Mouse (Mus musculus): ENCODE data around the gene Ccna1. TPM values are rescaled to one million over a fixed set of nuclear protein-coding genes. Genes with fewer than 3 reads are reported as not detected.

Ccna1 gene
- total RNA-seq, 2 experiments from 2014 or later, result 1.6 to 1.9 TPM

DNA sequence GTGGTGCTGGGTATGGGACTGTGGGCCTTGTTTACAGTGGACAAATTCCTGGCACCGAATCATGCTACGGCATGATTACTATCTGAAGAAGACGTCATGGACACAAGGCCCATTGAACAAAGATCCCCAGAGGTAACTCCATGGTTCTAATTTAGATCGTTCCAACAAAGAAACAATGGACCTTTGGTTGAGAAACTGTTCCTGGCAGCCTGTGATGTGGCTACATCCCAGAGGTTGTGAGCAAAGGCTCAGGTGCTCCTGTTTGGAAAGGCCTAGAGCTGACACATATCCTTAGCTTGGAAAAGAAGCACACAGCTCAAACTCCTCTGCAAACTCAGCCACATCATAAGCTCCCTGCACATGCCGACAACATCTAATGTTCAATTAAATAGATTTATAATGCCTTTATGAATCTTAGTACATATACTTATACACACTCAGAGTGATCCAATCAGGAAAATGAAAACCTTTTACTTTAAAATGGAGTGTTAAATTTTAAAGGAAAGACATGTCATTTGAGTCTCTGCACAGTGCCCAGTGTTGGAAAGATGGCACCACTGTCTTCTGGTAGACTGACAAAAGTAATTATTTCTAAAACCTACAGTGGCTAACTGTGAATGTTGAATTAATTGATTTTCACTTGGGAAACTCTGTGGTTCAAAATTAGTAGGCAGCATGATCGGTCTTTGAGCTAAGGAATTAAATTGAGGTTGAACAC lies 19.4 kb upstream of the Ccna1 start:
- DNase-seq (ENCODE audit: low spot score in 2 of 2), result no peak
- intact Hi-C loops (cut with DNase I), result no loop called here

DNA sequence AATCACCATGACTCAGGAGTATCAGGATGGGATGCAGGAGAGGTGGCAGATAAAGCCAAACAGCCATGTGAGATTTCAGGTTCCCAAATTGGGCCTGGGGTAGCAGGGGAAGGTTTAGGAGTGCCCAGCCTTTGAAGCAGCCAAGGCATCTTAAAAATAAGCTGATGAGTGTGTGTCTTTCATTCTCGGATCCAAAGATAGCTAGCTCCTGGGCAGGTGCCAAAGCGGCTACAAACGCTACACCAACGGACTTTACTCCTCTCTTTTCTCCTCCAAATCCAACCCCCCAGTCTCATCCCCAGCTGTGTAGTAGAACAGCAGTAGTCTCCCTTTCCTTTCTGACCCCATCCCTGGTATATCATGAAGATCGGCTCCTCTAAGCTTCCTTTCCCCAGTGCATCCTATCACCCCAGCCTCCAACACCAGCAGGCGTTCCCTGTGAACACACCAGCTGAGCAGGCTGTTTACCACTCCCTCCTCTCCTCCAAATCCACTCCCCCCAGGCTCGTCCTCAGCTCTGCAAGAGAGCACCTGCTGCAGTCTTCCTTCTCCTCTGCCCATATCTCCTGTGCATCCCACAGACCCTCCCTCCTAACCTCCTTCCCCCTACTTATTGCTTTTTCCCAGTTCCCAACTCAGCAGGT lies 12.6 kb upstream of the Ccna1 start:
- DNase-seq (ENCODE audit: low spot score in 2 of 2), result peak; percentile 35 to 41
- intact Hi-C loops (cut with DNase I), result no loop called here

DNA sequence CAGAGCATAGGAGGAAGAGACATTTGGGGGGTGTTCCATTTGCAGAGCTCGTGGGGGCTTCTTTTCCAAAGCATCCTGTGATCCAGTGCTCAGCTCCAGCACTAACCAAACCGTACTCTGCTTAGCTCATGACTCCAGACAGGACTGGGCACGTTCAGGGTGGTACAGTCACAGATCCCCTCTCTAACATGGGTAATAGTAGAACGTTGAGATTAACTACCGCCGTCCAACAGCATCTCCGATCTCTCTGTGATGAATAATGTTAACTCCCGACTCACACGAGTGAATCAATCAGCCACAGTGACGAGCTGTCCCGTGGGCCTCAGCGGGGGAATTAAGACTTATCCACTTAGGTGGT lies 11.3 kb upstream of the Ccna1 start:
- no peak for DNase-seq (ENCODE audit: low spot score in 2 of 2)
- intact Hi-C loops (cut with DNase I), result no loop called here

DNA sequence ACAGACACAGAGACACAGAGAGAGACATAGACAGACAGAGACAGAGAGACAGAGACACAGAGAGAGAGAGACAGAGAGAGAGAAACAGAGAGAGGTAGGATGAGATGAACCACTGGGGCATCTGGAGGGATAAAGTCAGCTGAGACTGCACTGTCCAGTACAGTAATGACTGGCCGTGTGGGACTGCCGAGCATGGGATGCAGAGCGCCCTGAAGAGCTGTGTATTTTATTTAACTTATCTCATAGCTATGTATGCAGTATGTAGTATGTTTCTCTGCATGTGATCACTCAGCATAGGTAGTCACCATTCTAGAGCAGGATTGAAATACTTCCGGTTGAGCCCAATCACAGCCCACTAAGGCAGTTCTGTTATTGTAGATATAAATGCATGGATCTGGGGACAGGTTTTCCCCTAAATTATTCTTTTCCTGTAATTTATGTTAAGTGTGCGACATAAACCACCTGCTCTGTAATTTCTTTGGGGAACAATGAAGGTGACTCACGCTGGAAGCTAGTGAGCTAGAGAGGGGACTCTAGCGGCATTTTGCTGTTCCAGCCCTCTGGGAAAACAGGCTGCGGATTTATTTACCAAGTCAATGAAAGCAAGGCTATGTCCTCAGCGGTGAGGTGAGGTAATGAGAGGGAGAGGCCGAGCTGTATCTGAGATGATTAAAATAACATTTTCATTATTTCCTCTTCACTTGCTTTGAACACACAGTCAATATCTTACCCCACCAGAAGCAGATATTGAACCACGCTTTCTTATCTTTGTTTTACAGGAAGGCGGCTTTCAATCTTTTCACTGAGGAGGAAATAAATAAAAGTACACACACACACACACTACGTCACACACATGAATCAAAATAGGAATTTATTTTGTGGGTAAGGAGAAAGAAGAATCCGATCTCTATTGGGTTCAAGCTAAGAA lies 10.7 kb upstream of the Ccna1 start:
- intact Hi-C loops (cut with DNase I), result loop anchor here (2.0 kb wide), 1 partner anchor 253 kb away; no protein-coding TSS in a partner anchor
- DNase-seq (ENCODE audit: low spot score in 2 of 2), result no peak

DNA sequence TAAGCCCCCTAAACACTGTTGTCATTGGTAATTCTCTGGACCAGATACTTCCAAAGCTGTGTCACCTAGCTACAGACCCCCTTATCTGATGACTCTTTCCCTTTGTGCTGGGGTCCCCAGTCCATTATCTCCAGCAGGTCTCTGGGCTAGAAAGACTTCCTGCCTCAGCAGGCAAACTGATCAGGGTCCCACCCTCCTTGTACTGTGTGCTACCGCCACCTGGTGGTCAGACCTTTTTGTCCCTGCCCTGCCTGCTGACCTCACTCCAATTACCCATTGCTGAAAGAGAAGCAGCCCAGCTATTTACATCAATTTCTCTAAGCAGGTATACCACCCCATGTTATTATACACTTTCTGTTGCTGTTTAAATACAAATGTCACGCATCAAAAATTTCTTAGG lies 9.1 kb upstream of the Ccna1 start:
- intact Hi-C loops (cut with DNase I), result loop anchor here (2.0 kb wide), 1 partner anchor 252 kb away; no protein-coding TSS in a partner anchor

DNA sequence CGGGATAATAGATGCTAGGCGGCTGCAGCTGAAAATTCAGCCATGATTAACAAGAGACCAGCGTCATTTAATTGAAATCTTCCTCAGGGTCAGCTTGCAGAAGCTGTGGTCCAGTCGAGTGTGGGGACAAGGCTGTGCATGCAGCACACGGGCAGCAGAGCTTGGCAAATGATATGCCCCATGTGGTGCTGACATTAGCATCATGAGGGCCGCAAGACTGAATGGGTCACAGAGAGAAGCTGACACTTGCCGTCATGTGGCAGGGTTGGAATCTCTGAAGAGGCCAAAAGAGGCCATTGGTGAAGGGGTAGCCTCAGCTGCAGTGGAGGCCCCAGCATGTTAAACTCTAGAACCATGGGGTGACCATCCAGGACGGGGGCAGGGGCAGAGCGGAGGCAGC lies 7.4 kb upstream of the Ccna1 start:
- DNase-seq (ENCODE audit: low spot score in 2 of 2), result no peak
- intact Hi-C loops (cut with DNase I), result no loop called here

More for the DNA sequence above, 9.1 kb upstream of the Ccna1 start:
- DNase-seq (ENCODE audit: low spot score in 2 of 2), result peak; percentile 49 to 80

DNA sequence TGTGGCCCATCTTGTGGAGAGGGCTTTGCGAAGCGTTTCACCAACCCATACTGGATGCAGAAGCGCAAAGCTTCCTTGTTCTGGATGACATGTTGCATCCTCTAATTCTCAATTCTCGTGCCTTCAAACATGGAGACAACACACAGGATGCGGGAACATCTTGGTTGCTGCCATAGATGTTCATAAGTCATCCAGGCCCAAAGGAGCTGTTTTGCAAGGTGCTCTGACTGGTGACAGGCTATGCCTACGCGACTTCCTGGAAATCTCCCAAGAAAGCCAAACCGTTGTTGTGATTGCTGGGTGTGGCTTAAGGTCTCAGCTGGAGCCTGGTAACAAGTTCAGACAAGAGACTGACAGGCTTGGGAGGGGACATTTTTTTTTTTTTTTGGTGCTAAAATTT lies 1.1 kb upstream of the Ccna1 start:
- intact Hi-C loops (cut with DNase I), result no loop called here
- DNase-seq (ENCODE audit: low spot score in 2 of 2), result no peak

DNA sequence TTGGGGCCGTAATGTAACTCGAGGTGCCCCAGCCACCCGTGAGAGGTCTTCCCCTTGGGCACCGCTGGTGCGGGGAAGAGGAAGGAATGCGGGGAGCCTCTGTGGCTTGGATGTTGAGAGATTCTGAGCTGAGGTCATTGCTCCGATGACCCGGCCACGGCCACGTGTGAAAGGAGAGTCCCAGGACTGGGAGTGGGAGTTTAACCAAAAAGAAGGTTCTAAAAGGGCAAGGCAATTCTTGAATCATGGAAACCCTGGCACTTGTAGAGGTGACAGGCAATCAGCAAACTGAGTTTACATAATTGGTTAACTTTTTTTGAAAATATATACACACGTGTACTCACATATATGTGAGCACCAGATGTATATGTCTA lies 433 bp upstream of the Ccna1 start:
- no peak for DNase-seq (ENCODE audit: low spot score in 2 of 2)
- intact Hi-C loops (cut with DNase I), result no loop called here

DNA sequence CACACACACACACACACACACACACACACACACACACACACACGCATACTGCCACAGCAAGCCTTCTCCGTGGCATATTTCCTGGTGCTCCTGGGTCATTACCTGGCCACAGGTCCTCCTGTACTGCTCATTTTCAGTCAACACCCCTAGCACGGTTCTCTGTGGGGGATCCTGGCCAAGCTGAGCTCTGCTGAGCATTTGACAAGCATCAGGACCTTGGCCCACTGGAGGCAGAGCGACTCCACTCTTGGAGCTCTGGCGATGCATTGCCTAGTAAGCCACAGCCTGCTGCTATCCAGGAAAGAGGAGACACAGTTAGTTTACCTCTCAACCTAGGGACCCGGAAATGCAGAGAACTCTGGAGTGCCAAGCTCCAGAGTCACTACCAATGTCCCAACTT lies 1.1 kb downstream of the Ccna1 start:
- DNase-seq (ENCODE audit: low spot score in 2 of 2), result no peak
- intact Hi-C loops (cut with DNase I), result no loop called here

DNA sequence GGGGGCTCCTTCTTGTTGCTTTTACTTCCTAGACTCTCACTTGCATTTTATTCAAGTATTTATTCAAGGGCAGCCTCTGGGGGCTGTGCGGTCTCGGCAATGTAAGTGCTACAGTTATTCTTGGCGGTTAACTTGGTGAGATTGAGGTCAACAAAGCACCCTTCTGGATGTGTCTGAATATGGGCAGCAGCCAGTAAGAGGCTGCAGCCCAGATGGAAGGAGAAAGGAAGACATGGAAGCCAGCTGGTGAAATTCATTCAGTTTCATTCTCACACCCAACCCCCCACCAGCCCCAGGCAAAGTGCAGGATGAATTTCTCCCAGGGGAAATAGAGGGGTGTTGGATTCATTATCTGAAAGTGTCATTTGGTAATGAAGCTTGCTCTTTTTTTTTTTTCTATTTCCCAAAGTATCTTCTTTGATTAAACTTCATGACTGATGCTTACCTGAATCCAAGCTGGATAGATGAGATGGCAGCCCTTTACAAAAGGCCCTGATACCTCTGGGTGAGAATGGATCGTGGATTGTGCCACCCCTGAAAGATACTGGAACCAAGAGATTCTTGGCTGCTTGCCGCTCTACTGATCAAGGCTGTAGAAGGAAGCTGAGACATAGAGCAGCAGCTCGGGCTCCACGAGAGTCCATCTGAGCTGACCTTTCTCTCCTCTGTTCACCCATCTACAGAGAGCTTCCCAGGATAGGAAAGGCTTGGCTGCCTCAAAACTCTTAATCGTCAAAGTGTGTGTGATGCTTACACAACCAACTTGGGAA lies 10.5 kb downstream of the Ccna1 start:
- intact Hi-C loops (cut with DNase I), result no loop called here
- peak; percentile 49 to 54 for DNase-seq (ENCODE audit: low spot score in 2 of 2)

DNA sequence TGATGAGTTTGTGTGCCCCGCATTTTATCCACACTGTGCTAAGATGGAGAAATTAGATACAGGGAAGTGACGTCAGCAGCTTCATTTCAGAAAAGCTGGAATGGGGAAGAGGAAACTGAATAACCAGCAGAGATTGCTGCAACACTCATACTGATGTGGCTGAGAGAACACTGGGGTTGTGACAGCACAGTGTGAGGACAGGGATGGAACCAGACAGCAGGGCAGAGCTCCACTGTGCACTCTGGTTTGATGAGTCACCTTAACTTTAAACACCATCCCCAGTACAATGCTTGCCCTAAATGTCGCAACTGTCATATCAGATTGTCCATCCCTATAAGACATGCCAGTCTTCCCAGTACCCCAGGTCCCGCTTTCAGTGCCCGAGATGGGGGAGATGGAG lies 17.7 kb downstream of the Ccna1 start:
- intact Hi-C loops (cut with DNase I), result no loop called here

DNA sequence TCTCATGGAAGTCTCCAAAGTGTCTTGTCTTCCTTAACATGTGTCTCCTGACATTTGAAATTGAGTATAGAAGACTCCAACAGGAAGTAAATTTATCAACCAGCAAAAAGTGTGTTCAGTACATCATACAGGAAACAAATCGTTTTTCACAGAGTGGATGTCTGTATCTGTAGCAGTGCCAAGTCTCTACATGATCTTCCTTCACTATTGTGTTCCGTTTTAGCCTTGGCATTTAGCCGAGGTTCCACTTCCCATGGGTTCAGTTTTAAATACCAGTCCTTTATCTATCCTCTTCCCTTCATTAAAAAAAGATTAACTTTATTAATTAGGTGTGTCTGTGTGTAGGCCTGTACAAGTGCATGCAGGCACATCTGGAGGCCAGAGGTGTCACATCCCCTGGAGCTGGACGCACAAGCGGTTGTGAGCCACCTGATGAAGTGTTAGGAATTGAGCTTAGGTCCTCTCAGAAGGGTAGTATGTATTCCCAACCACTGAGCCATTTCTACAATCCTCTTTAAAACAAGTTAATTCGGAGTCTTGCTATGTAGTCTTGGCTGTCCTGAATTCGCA lies 27.9 kb downstream of the Ccna1 start:
- no peak for DNase-seq (ENCODE audit: low spot score in 2 of 2)
- intact Hi-C loops (cut with DNase I), result no loop called here

More for the DNA sequence above, 17.7 kb downstream of the Ccna1 start:
- DNase-seq (ENCODE audit: low spot score in 2 of 2), result no peak

DNA sequence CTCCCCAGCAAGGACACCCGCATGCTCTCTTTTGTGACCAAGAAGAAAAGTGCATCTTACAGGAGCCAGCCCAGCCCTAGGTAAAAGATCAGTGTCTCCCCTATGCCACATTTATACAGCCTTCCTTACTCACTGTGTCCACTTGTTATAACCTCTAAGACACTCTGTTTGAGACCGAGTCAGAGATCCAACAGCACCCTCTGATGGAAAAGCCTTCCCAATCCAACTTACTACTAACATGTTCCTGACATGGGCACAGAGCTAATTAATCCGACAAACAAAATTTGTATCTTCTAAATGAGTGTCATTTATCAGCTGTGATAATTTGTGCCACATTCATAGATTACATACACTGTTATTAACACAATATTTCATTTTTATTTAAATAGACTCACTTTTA lies 29.8 kb downstream of the Ccna1 start:
- intact Hi-C loops (cut with DNase I), result no loop called here
- no peak for DNase-seq (ENCODE audit: low spot score in 2 of 2)

DNA sequence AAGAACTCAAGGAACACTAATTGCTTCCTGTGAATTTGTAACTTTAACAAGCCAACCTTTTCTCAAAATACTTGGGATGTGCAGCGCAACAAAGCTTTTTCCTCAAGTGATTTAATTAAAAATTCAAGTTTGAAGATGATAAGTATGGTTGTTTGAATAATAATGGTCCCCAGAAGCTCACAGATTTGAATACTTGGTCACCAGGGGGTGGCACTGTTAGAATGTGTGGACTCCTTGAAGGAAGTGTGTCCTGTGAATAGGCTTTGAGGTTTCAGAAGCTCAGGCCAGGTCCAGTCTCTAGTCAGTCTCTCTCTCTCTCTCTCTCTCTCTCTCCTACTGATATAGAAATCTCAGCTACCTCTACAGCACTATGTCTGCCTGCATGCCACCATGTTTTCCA lies 32.0 kb downstream of the Ccna1 start:
- intact Hi-C loops (cut with DNase I), result no loop called here
- DNase-seq (ENCODE audit: low spot score in 2 of 2), result no peak

DNA sequence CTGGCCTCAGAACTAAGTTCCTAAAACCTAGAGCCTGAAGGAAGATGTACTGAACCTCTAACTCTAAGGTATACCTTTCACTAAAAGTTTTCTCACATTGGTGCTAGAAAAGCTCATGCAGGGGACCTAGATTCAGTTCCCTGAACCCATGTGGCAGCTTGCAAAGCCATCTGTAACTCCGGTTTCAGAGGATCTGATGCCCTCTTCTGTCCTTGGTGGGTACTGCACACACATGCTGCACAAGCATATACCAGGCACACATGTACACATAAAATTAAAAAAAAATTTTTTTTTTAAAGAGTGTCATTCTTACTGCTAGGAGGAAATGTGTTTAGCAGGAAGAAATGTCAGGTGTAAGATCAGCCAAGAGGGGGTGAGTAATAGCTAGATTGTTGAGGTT lies 33.1 kb downstream of the Ccna1 start:
- no peak for DNase-seq (ENCODE audit: low spot score in 2 of 2)
- intact Hi-C loops (cut with DNase I), result no loop called here

DNA sequence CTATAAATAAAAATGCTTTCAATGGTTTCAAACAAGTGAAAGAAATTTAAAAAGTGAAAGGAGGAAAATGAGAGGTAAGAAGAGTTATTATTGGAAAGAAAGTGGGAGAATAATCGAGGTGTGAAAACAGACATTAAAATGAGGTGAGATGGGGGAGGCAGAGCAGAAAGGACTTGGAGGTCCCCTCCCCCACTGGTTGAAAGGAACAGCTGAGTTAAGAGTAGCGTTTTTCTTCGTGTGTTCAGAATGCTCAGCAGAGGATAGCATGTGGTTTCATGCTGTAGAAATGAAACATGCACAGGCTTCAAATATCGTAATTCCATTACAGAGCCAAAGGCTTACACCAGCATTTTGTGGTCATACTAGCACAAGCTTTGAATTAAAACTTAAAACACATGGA lies 42.8 kb downstream of the Ccna1 start:
- DNase-seq (ENCODE audit: low spot score in 2 of 2), result peak; percentile 47 to 64

DNA sequence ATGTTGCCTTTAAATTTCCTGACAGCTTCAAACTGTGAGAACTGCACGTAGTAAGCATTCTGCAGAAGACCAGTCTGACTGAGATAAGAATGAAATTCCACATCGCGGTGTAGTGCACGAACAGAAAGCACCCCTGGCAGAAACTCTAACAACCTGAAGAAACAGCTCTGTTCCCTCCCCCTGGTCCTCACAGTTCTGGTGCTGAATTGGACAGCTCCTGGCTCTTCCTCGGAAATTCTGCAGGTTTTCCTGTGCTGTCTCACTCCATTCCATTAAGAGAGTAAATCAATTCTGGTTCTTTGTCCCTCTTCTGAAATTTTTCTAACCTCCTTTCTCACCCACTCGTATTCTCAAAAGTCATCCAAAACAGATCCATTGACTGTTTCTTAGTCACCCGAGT lies 43.6 kb downstream of the Ccna1 start:
- no peak for DNase-seq (ENCODE audit: low spot score in 2 of 2)
- intact Hi-C loops (cut with DNase I), result no loop called here

More for the DNA sequence above, 42.8 kb downstream of the Ccna1 start:
- intact Hi-C loops (cut with DNase I), result no loop called here

DNA sequence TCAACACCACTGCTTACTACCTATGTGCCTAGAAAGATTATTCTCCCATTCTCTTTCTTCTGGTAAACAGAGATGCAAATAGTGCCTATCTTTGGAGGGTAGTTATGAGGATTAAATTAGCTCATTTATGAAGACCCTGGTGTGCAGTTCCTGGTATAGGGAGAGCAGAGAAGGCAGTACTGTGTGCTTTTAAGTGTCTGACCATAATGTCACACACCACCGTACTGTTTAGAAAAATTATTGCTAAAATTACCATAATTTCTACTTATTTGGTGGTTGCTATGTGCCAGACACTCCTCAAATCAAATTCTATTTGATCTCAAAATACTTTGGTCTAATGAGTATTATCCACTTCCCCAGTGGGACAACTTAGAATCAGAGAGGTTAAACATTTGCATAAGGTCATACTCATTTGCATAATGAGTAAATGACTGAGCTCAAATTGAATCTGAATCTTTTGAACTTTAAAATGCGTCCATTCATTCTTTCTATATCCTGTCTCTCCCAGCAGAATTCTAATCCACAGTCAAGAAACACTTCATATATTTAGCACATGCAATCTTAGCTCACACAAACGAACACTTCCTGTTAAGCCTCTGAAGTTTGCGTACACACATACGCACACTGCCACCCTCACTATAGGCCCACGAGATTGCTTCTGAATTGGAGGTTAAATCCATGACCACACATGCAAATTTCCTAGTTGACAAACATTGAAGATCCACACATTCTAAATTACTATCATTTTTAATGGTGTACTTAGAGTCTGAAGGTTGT lies 46.1 kb downstream of the Ccna1 start:
- intact Hi-C loops (cut with DNase I), result no loop called here
- no peak for DNase-seq (ENCODE audit: low spot score in 2 of 2)

DNA sequence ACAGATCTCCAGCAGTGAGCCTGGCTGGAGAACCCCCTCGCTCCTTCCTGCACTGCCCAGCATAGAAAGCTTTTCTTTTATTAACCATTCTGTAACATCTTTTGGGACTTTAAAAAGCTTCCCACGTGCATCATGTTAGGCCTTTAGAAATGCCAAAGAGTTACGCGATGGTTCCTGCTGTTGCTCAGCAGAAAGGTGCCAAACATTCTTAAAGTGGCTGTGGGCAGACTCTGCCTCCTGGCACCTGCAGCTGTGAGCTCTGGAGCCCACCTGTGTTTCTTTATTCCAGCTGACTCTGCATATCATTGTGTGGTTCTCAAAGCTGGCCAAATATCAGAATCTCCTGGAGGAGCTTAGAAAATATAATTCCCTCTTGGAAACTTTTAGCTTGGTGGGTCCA lies 51.3 kb downstream of the Ccna1 start:
- intact Hi-C loops (cut with DNase I), result no loop called here
- DNase-seq (ENCODE audit: low spot score in 2 of 2), result peak in 1 of 2 experiments; percentile 43
